Mouse (Mus musculus): ENCODE results near the gene Cebpg. TPM values are rescaled to one million over a fixed set of nuclear protein-coding genes. Genes with fewer than 3 reads are reported as not detected.
A peak's percentile ranks its signal among the peaks of the same experiment; 100 is the strongest.

The Cebpg gene
- total and polyA plus RNA-seq, 2 experiments, result 8.5 to 24.9 TPM

GRCm38 (mm10) chr7:35035141-35035553, 21.2 kb downstream of the Cebpg start:
- no peak overlapping the region for H3K27ac ChIP-seq (replicated peaks; ENCODE audit: insufficient read depth, low read depth, low read length)
- no peak for DNase-seq (ENCODE audit: extremely low read depth, low read depth, low spot score)

GRCm38 (mm10) chr7:35030567-35030966, 25.8 kb downstream of the Cebpg start:
- no peaks in the 10 kb centered on the region for H3K36me3 ChIP-seq (ENCODE audit: control insufficient read depth, insufficient read depth, low read length)
- no peak overlapping the region for H3K4me3 ChIP-seq (ENCODE audit: insufficient read depth, low read depth, low read length)
- H3K4me1 ChIP-seq (ENCODE audit: control insufficient read depth, insufficient read depth, low read length), result peaks cover 12% of the 10 kb centered on the region
- H3K27ac ChIP-seq (replicated peaks; ENCODE audit: insufficient read depth, low read depth, low read length), result no peak overlapping the region
- no peak overlapping the region for H3K9ac ChIP-seq (ENCODE audit: low read depth, low read length)
- no peak for TF ChIP-seq CTCF (IDR thresholded peaks at IDR 0.05; ENCODE audit: low read depth, low read length)
- TF ChIP-seq POLR2A (IDR thresholded peaks at IDR 0.05; ENCODE audit: extremely low read depth, insufficient read depth, low read length), result no peak
- DNase-seq (ENCODE audit: extremely low read depth, low read depth, low spot score), result no peak
- no peaks in the 10 kb centered on the region for H3K79me2 ChIP-seq (ENCODE audit: control insufficient read depth, insufficient read depth, low read length)
- H3K27me3 ChIP-seq (ENCODE audit: control insufficient read depth, insufficient read depth, low read length), result no peaks in the 10 kb centered on the region
- 88% methylated on average over 6 of the region's 6 CpGs for WGBS

More at GRCm38 (mm10) chr7:35035141-35035553, 21.2 kb downstream of the Cebpg start:
- H3K4me1 ChIP-seq (ENCODE audit: control insufficient read depth, insufficient read depth, low read length), result no peaks in the 10 kb centered on the region
- H3K36me3 ChIP-seq (ENCODE audit: control insufficient read depth, insufficient read depth, low read length), result no peaks in the 10 kb centered on the region
- H3K4me3 ChIP-seq (ENCODE audit: insufficient read depth, low read depth, low read length), result no peak overlapping the region
- H3K27me3 ChIP-seq (ENCODE audit: control insufficient read depth, insufficient read depth, low read length), result no peaks in the 10 kb centered on the region
- no peaks in the 10 kb centered on the region for H3K79me2 ChIP-seq (ENCODE audit: control insufficient read depth, insufficient read depth, low read length)
- 65% methylated on average over 6 of the region's 6 CpGs for WGBS
- TF ChIP-seq POLR2A (IDR thresholded peaks at IDR 0.05; ENCODE audit: extremely low read depth, insufficient read depth, low read length) (no peak), CTCF (IDR thresholded peaks at IDR 0.05; ENCODE audit: low read depth, low read length) (no peak)
- no peak overlapping the region for H3K9ac ChIP-seq (ENCODE audit: low read depth, low read length)

GRCm38 (mm10) chr7:35029648-35030047, 26.7 kb downstream of the Cebpg start:
- H3K79me2 ChIP-seq (ENCODE audit: control insufficient read depth, insufficient read depth, low read length), result no peaks in the 10 kb centered on the region
- H3K4me1 ChIP-seq (ENCODE audit: control insufficient read depth, insufficient read depth, low read length), result peaks cover 12% of the 10 kb centered on the region
- no peaks in the 10 kb centered on the region for H3K36me3 ChIP-seq (ENCODE audit: control insufficient read depth, insufficient read depth, low read length)
- H3K9ac ChIP-seq (ENCODE audit: low read depth, low read length), result no peak overlapping the region
- no peak overlapping the region for H3K27ac ChIP-seq (replicated peaks; ENCODE audit: insufficient read depth, low read depth, low read length)
- DNase-seq (ENCODE audit: extremely low read depth, low read depth, low spot score), result no peak
- no peak for TF ChIP-seq POLR2A (IDR thresholded peaks at IDR 0.05; ENCODE audit: extremely low read depth, insufficient read depth, low read length)
- TF ChIP-seq CTCF (IDR thresholded peaks at IDR 0.05; ENCODE audit: low read depth, low read length), result no peak
- no peaks in the 10 kb centered on the region for H3K27me3 ChIP-seq (ENCODE audit: control insufficient read depth, insufficient read depth, low read length)
- 75% methylated on average over 3 of the region's 3 CpGs for WGBS
- no peak overlapping the region for H3K4me3 ChIP-seq (ENCODE audit: insufficient read depth, low read depth, low read length)

GRCm38 (mm10) chr7:35029228-35029627, 27.1 kb downstream of the Cebpg start:
- no peaks in the 10 kb centered on the region for H3K27me3 ChIP-seq (ENCODE audit: control insufficient read depth, insufficient read depth, low read length)
- TF ChIP-seq POLR2A (IDR thresholded peaks at IDR 0.05; ENCODE audit: extremely low read depth, insufficient read depth, low read length) (no peak), CTCF (IDR thresholded peaks at IDR 0.05; ENCODE audit: low read depth, low read length) (no peak)
- DNase-seq (ENCODE audit: extremely low read depth, low read depth, low spot score), result no peak
- H3K36me3 ChIP-seq (ENCODE audit: control insufficient read depth, insufficient read depth, low read length), result no peaks in the 10 kb centered on the region
- no peak overlapping the region for H3K4me3 ChIP-seq (ENCODE audit: insufficient read depth, low read depth, low read length)
- H3K79me2 ChIP-seq (ENCODE audit: control insufficient read depth, insufficient read depth, low read length), result no peaks in the 10 kb centered on the region
- peaks cover 12% of the 10 kb centered on the region for H3K4me1 ChIP-seq (ENCODE audit: control insufficient read depth, insufficient read depth, low read length)
- peak overlapping the region; percentile 38; the same call in 1 of the 2 replicates for H3K27ac ChIP-seq (replicated peaks; ENCODE audit: insufficient read depth, low read depth, low read length)
- WGBS, result 33% methylated on average over 5 of the region's 5 CpGs
- no peak overlapping the region for H3K9ac ChIP-seq (ENCODE audit: low read depth, low read length)

GRCm38 (mm10) chr7:35028559-35028958, 27.8 kb downstream of the Cebpg start:
- no peak for TF ChIP-seq POLR2A (IDR thresholded peaks at IDR 0.05; ENCODE audit: extremely low read depth, insufficient read depth, low read length)
- TF ChIP-seq CTCF (IDR thresholded peaks at IDR 0.05; ENCODE audit: low read depth, low read length), result no peak
- Histone ChIP-seq H3K4me3 (ENCODE audit: insufficient read depth, low read depth, low read length) (no peak overlapping the region), H3K9ac (ENCODE audit: low read depth, low read length) (no peak overlapping the region), H3K4me1 (ENCODE audit: control insufficient read depth, insufficient read depth, low read length) (peaks cover 12% of the 10 kb centered on the region), H3K27ac (replicated peaks; ENCODE audit: insufficient read depth, low read depth, low read length) (no peak overlapping the region), H3K27me3 (ENCODE audit: control insufficient read depth, insufficient read depth, low read length) (no peaks in the 10 kb centered on the region), H3K36me3 (ENCODE audit: control insufficient read depth, insufficient read depth, low read length) (no peaks in the 10 kb centered on the region), H3K79me2 (ENCODE audit: control insufficient read depth, insufficient read depth, low read length) (no peaks in the 10 kb centered on the region)
- 77% methylated on average over 16 of the region's 16 CpGs for WGBS
- no peak for DNase-seq (ENCODE audit: extremely low read depth, low read depth, low spot score)

GRCm38 (mm10) chr7:35027801-35028420, 28.5 kb downstream of the Cebpg start:
- no peak overlapping the region for H3K4me3 ChIP-seq (ENCODE audit: insufficient read depth, low read depth, low read length)
- H3K27me3 ChIP-seq (ENCODE audit: control insufficient read depth, insufficient read depth, low read length), result no peaks in the 10 kb centered on the region
- 79% methylated on average over 9 of the region's 9 CpGs for WGBS
- H3K27ac ChIP-seq (replicated peaks; ENCODE audit: insufficient read depth, low read depth, low read length), result no peak overlapping the region; the same call in 1 of the 2 replicates
- TF ChIP-seq CTCF (IDR thresholded peaks at IDR 0.05; ENCODE audit: low read depth, low read length), result no peak
- no peak for TF ChIP-seq POLR2A (IDR thresholded peaks at IDR 0.05; ENCODE audit: extremely low read depth, insufficient read depth, low read length)
- no peak for DNase-seq (ENCODE audit: extremely low read depth, low read depth, low spot score)
- H3K36me3 ChIP-seq (ENCODE audit: control insufficient read depth, insufficient read depth, low read length), result no peaks in the 10 kb centered on the region
- no peak overlapping the region for H3K9ac ChIP-seq (ENCODE audit: low read depth, low read length)
- H3K79me2 ChIP-seq (ENCODE audit: control insufficient read depth, insufficient read depth, low read length), result no peaks in the 10 kb centered on the region
- H3K4me1 ChIP-seq (ENCODE audit: control insufficient read depth, insufficient read depth, low read length), result peaks cover 12% of the 10 kb centered on the region

Measured in liver, adult 2 months (tissue).